Mouse (Mus musculus): ENCODE results near the gene Cbx5.

Gene Cbx5

GRCm38 (mm10) chr15:103172537-103172936, 67.1 kb downstream of the Cbx5 start:
- DNase-seq = peak; percentile 74

GRCm38 (mm10) chr15:103171276-103171675, 68.3 kb downstream of the Cbx5 start:
- peak in 1 of 2 experiments; percentile 41 for DNase-seq

- no peak for DNase-seq
Observed at GRCm38 (mm10) chr15:103170316-103170679, 69.3 kb downstream of the Cbx5 start.

GRCm38 (mm10) chr15:103169612-103170315, 69.9 kb downstream of the Cbx5 start:
- DNase-seq = no peak

GRCm38 (mm10) chr15:103168801-103169611, 70.6 kb downstream of the Cbx5 start:
- peak; percentile 59 to 62 for DNase-seq

GRCm38 (mm10) chr15:103167786-103168185, 71.8 kb downstream of the Cbx5 start:
- no peak for DNase-seq

GRCm38 (mm10) chr15:103167042-103167615, 72.5 kb downstream of the Cbx5 start, which contains the start of gene Smug1:
TSS of gene Smug1 (minus strand) at chr15:103167092.
- DNase-seq = no peak

- no peak for DNase-seq
Observed at GRCm38 (mm10) chr15:103165924-103166323, 73.7 kb downstream of the Cbx5 start.

- peak; percentile 87 to 91 for DNase-seq
Observed at GRCm38 (mm10) chr15:103165379-103165778, 74.2 kb downstream of the Cbx5 start.

GRCm38 (mm10) chr15:103163182-103163919, 76.3 kb downstream of the Cbx5 start:
- DNase-seq = peak; percentile 90 to 91

GRCm38 (mm10) chr15:103157585-103157984, 82.0 kb downstream of the Cbx5 start:
- DNase-seq = no peak

- no peak for DNase-seq
Observed at GRCm38 (mm10) chr15:103156890-103157289, 82.7 kb downstream of the Cbx5 start.

GRCm38 (mm10) chr15:103155366-103156321, 84.0 kb downstream of the Cbx5 start:
- no peak for DNase-seq

GRCm38 (mm10) chr15:103152890-103153610, 86.6 kb downstream of the Cbx5 start:
- no peak for DNase-seq

GRCm38 (mm10) chr15:103152371-103152770, 87.2 kb downstream of the Cbx5 start:
- no peak for DNase-seq

- DNase-seq = no peak
Observed at GRCm38 (mm10) chr15:103147779-103148178, 91.8 kb downstream of the Cbx5 start.

- DNase-seq = no peak
Observed at GRCm38 (mm10) chr15:103147422-103147690, 92.3 kb downstream of the Cbx5 start.

- DNase-seq = peak in 1 of 2 experiments; percentile 38
Observed at GRCm38 (mm10) chr15:103146627-103147421, 92.8 kb downstream of the Cbx5 start.

- DNase-seq = no peak
Observed at GRCm38 (mm10) chr15:103145635-103146299, 93.8 kb downstream of the Cbx5 start.

- DNase-seq = no peak
Observed at GRCm38 (mm10) chr15:103144176-103144575, 95.4 kb downstream of the Cbx5 start.
